ENCODE assay signal across 23 mouse cellular contexts in genomic region chr14:31666931-31667705, GRCm38 (mm10). TPM values are rescaled to one million over a fixed set of nuclear protein-coding genes. Genes with fewer than 3 reads are reported as not detected.
DNase-seq lines count a peak whose midpoint lies in the region; ATAC-seq and TF ChIP-seq lines count a peak whose summit lies in the region.
"Had no signal": no experiment of that assay in that cellular context is flagged by ENCODE, and none has a peak within 500 bp of the region (broad histone marks: within the 10 kb centered on the region; RNA-seq: fewer than 3 reads in every experiment).

No protein-coding gene starts in this region.

- H3K27me3 ChIP-seq in intestine, embryonic 14.5 days (replicated peaks; ENCODE audit: control insufficient read depth, insufficient read depth, low read length): no peaks in the 10 kb centered on the region
- no peaks in the 10 kb centered on the region for H3K27me3 ChIP-seq in intestine, postnatal 0 days (replicated peaks; ENCODE audit: control insufficient read depth, insufficient read depth, low read length)
- no peaks in the 10 kb centered on the region for H3K27me3 ChIP-seq in midbrain, embryonic 11.5 days (ENCODE audit: control insufficient read depth, insufficient read depth, low read length)
- no peaks in the 10 kb centered on the region for H3K27me3 ChIP-seq in midbrain, postnatal 0 days (ENCODE audit: insufficient read depth, low read length)
- H3K27me3 ChIP-seq in embryonic facial prominence, embryonic 15.5 days: no peaks in the 10 kb centered on the region
- H3K27me3 ChIP-seq in kidney, embryonic 16.5 days (ENCODE audit: insufficient read depth, low read length): no peaks in the 10 kb centered on the region
- H3K27me3 ChIP-seq: forebrain, embryonic 12.5 days; intestine, embryonic 15.5 days; liver, embryonic 13.5 days; lung, embryonic 15.5 days had no signal

- H3K4me2 ChIP-seq in intestine, embryonic 14.5 days (ENCODE audit: low read length): no peak overlapping the region
- no peak overlapping the region for H3K4me2 ChIP-seq in intestine, postnatal 0 days (replicated peaks; ENCODE audit: low read depth)
- H3K4me2 ChIP-seq in midbrain, embryonic 11.5 days: no peak overlapping the region
- no peak overlapping the region for H3K4me2 ChIP-seq in midbrain, postnatal 0 days (ENCODE audit: low read depth, low read length, poor library complexity, severe bottlenecking)
- no peak overlapping the region for H3K4me2 ChIP-seq in embryonic facial prominence, embryonic 15.5 days (replicated peaks)
- no peak overlapping the region for H3K4me2 ChIP-seq in kidney, embryonic 16.5 days (replicated peaks; ENCODE audit: low read depth, low read length)
- H3K4me2 ChIP-seq: forebrain, embryonic 12.5 days; hindbrain, embryonic 13.5 days; intestine, embryonic 15.5 days; liver, embryonic 13.5 days; lung, embryonic 15.5 days had no signal

- no peaks in the 10 kb centered on the region for H3K9me3 ChIP-seq in intestine, embryonic 14.5 days (ENCODE audit: control insufficient read depth, low read length)
- no peaks in the 10 kb centered on the region for H3K9me3 ChIP-seq in intestine, postnatal 0 days (ENCODE audit: control insufficient read depth)
- H3K9me3 ChIP-seq in midbrain, embryonic 11.5 days (ENCODE audit: control insufficient read depth, low read length): no peaks in the 10 kb centered on the region
- no peaks in the 10 kb centered on the region for H3K9me3 ChIP-seq in midbrain, postnatal 0 days (ENCODE audit: low read length)
- H3K9me3 ChIP-seq in embryonic facial prominence, embryonic 15.5 days (replicated peaks): no peaks in the 10 kb centered on the region
- H3K9me3 ChIP-seq in kidney, embryonic 16.5 days (ENCODE audit: low read length): no peaks in the 10 kb centered on the region
- H3K9me3 ChIP-seq: forebrain, embryonic 12.5 days; hindbrain, embryonic 13.5 days; intestine, embryonic 15.5 days; liver, embryonic 13.5 days; lung, embryonic 15.5 days had no signal

- no peak overlapping the region for H3K9ac ChIP-seq in intestine, embryonic 14.5 days (ENCODE audit: low read length)
- no peak overlapping the region for H3K9ac ChIP-seq in intestine, postnatal 0 days (ENCODE audit: low read depth, low read length)
- H3K9ac ChIP-seq in midbrain, embryonic 11.5 days (ENCODE audit: low read length): no peak overlapping the region
- no peak overlapping the region for H3K9ac ChIP-seq in midbrain, postnatal 0 days (replicated peaks; ENCODE audit: low read length, poor library complexity, severe bottlenecking)
- no peak overlapping the region for H3K9ac ChIP-seq in embryonic facial prominence, embryonic 15.5 days
- H3K9ac ChIP-seq in kidney, embryonic 16.5 days (replicated peaks; ENCODE audit: low read length): no peak overlapping the region
- H3K9ac ChIP-seq: forebrain, embryonic 12.5 days; hindbrain, embryonic 13.5 days; intestine, embryonic 15.5 days; liver, embryonic 13.5 days; lung, embryonic 15.5 days had no signal

- TF ChIP-seq CTCF in intestine, postnatal 0 days (IDR thresholded peaks at IDR 0.05; ENCODE audit: low read depth): no peak
- no peak for TF ChIP-seq CTCF in midbrain, postnatal 0 days (IDR thresholded peaks at IDR 0.05)

- H3K27ac ChIP-seq in intestine, embryonic 14.5 days (ENCODE audit: low read depth): no peak overlapping the region
- H3K27ac ChIP-seq in intestine, postnatal 0 days (ENCODE audit: low read depth, low read length): no peak overlapping the region
- H3K27ac ChIP-seq in midbrain, embryonic 11.5 days (ENCODE audit: low read depth, low read length): no peak overlapping the region
- no peak overlapping the region for H3K27ac ChIP-seq in midbrain, postnatal 0 days (ENCODE audit: low read depth, low read length)
- peak overlapping the region; percentile 89 for H3K27ac ChIP-seq in embryonic facial prominence, embryonic 15.5 days (replicated peaks)
- no peak overlapping the region for H3K27ac ChIP-seq in kidney, embryonic 16.5 days (ENCODE audit: low read length)
- H3K27ac ChIP-seq: forebrain, embryonic 12.5 days; hindbrain, embryonic 13.5 days; intestine, embryonic 15.5 days; liver, embryonic 13.5 days had no signal

- 95% methylated on average over 28 of the region's 28 CpGs for WGBS in intestine, embryonic 14.5 days
- 95% methylated on average over 28 of the region's 28 CpGs for WGBS in intestine, postnatal 0 days
- 96% methylated on average over 28 of the region's 28 CpGs for WGBS in midbrain, embryonic 11.5 days
- 95% methylated on average over 28 of the region's 28 CpGs for WGBS in midbrain, postnatal 0 days
- 97% methylated on average over 28 of the region's 28 CpGs for WGBS in embryonic facial prominence, embryonic 15.5 days
- 93% methylated on average over 28 of the region's 28 CpGs for WGBS in kidney, embryonic 16.5 days

- peak; percentile 45 for DNase-seq in intestine, embryonic 14.5 days (ENCODE audit: low spot score)
- peak; percentile 54 for DNase-seq in midbrain, embryonic 11.5 days (ENCODE audit: low spot score, missing footprints)
- no peak for DNase-seq in midbrain, postnatal 0 days (ENCODE audit: low spot score)
- DNase-seq: cerebellum, adult 9-11 months; gastrocnemius, postnatal 36 days; kidney, postnatal 36 days; liver, embryonic 13.5 days; right cerebral cortex, postnatal 25 days; thymus, adult 18-20 months had no signal

- ATAC-seq in intestine, embryonic 14.5 days (replicated peaks; ENCODE audit: low FRiP score, low TSS enrichment, low read depth): no peak
- ATAC-seq in intestine, postnatal 0 days: no peak
- ATAC-seq in midbrain, embryonic 11.5 days (ENCODE audit: low FRiP score): no peak
- no peak for ATAC-seq in midbrain, postnatal 0 days (ENCODE audit: low FRiP score)
- ATAC-seq in embryonic facial prominence, embryonic 15.5 days (ENCODE audit: insufficient number of reproducible peaks, low FRiP score, low TSS enrichment, low read depth): no peak
- ATAC-seq in monocyte, adult 5-6 weeks (replicated peaks; ENCODE audit: insufficient number of reproducible peaks, low FRiP score, low TSS enrichment, poor library complexity, severe bottlenecking): no peak
- no peak for ATAC-seq in kidney, embryonic 16.5 days (ENCODE audit: low FRiP score, low TSS enrichment)
- ATAC-seq: intestine, embryonic 15.5 days had no signal

- peaks cover 49% of the 10 kb centered on the region for H3K4me1 ChIP-seq in intestine, embryonic 14.5 days (replicated peaks; ENCODE audit: control insufficient read depth, insufficient read depth, low read length)
- peaks cover 7% of the 10 kb centered on the region for H3K4me1 ChIP-seq in intestine, postnatal 0 days (replicated peaks; ENCODE audit: control insufficient read depth, insufficient read depth, low read length)
- peaks cover 14% of the 10 kb centered on the region for H3K4me1 ChIP-seq in midbrain, embryonic 11.5 days (ENCODE audit: control insufficient read depth, insufficient read depth, low read length)
- H3K4me1 ChIP-seq in midbrain, postnatal 0 days (ENCODE audit: insufficient read depth, low read length): peaks cover 4% of the 10 kb centered on the region; the same call in 1 of the 2 replicates
- H3K4me1 ChIP-seq in embryonic facial prominence, embryonic 15.5 days: peaks cover 80% of the 10 kb centered on the region
- H3K4me1 ChIP-seq in kidney, embryonic 16.5 days (ENCODE audit: insufficient read depth, low read length): peaks cover 29% of the 10 kb centered on the region

- no peak overlapping the region for H3K4me3 ChIP-seq in intestine, embryonic 14.5 days (ENCODE audit: low read depth, low read length)
- H3K4me3 ChIP-seq in intestine, postnatal 0 days (ENCODE audit: low read depth, low read length): no peak overlapping the region
- no peak overlapping the region for H3K4me3 ChIP-seq in midbrain, embryonic 11.5 days (ENCODE audit: low read depth, low read length)
- H3K4me3 ChIP-seq in midbrain, postnatal 0 days (ENCODE audit: low read depth, low read length): no peak overlapping the region
- H3K4me3 ChIP-seq in embryonic facial prominence, embryonic 15.5 days (replicated peaks): no peak overlapping the region
- H3K4me3 ChIP-seq in kidney, embryonic 16.5 days (ENCODE audit: low read length): no peak overlapping the region
- H3K4me3 ChIP-seq: forebrain, embryonic 12.5 days; hindbrain, embryonic 13.5 days; intestine, embryonic 15.5 days; liver, embryonic 13.5 days; lung, embryonic 15.5 days had no signal

- H3K36me3 ChIP-seq in intestine, embryonic 14.5 days (ENCODE audit: control insufficient read depth, insufficient read depth, low read length): peaks cover 10% of the 10 kb centered on the region
- peaks cover 17% of the 10 kb centered on the region; the same call in 1 of the 2 replicates for H3K36me3 ChIP-seq in intestine, postnatal 0 days (ENCODE audit: control insufficient read depth, insufficient read depth)
- no peaks in the 10 kb centered on the region; the same call in 1 of the 2 replicates for H3K36me3 ChIP-seq in midbrain, embryonic 11.5 days (ENCODE audit: control insufficient read depth, insufficient read depth, low read length)
- H3K36me3 ChIP-seq in midbrain, postnatal 0 days (ENCODE audit: insufficient read depth, low read length): 0 out of 2 replicates have a peak, but pooled peaks cover 5% of the 10 kb centered on the region
- H3K36me3 ChIP-seq in embryonic facial prominence, embryonic 15.5 days: peaks cover 5% of the 10 kb centered on the region; the same call in 1 of the 2 replicates
- H3K36me3 ChIP-seq in kidney, embryonic 16.5 days (ENCODE audit: insufficient read depth, low read length): peaks cover 10% of the 10 kb centered on the region
- H3K36me3 ChIP-seq: intestine, embryonic 15.5 days had no signal

RNA-seq across cellular contexts. Expression of gene Hacl1, which starts 26.0 kb away (rescaled TPM):
- 10.4 and 13.5 TPM in 2 replicates for polyA plus RNA-seq in intestine, embryonic 14.5 days (2014; fragmentation: Nextera tagmentation; extraction: Ambion mirVana)
- polyA plus RNA-seq in intestine, postnatal 0 days (2015; fragmentation: Nextera tagmentation; extraction: Ambion mirVana): 35.5 and 41.3 TPM in 2 replicates
- 9.6 and 10.9 TPM in 2 replicates for polyA plus RNA-seq in midbrain, embryonic 11.5 days (2014; fragmentation: Nextera tagmentation; extraction: Ambion mirVana)
- total RNA-seq in midbrain, postnatal 0 days (2014; rRNA removed): 6.7 and 6.8 TPM in 2 replicates
- 8.4 and 9.4 TPM in 2 replicates for polyA plus RNA-seq in midbrain, postnatal 0 days (2015; fragmentation: Nextera tagmentation; extraction: Ambion mirVana)
- polyA plus RNA-seq in embryonic facial prominence, embryonic 15.5 days (2015; fragmentation: Nextera tagmentation; extraction: Ambion mirVana): 11.5 and 13.3 TPM in 2 replicates
- total RNA-seq in monocyte, adult 5-6 weeks (2017): 10.1 to 31.8 TPM (median 11.9 TPM) in 3 replicates
- polyA plus RNA-seq in kidney, embryonic 16.5 days (2015; fragmentation: Nextera tagmentation; extraction: Ambion mirVana): 27.0 and 39.3 TPM in 2 replicates

RNA-seq across cellular contexts. Expression of gene Btd, which starts 26.3 kb away (rescaled TPM):
- 21.9 and 28.8 TPM in 2 replicates for polyA plus RNA-seq in intestine, embryonic 14.5 days (2014; fragmentation: Nextera tagmentation; extraction: Ambion mirVana)
- 45.5 and 48.5 TPM in 2 replicates for polyA plus RNA-seq in intestine, postnatal 0 days (2015; fragmentation: Nextera tagmentation; extraction: Ambion mirVana)
- polyA plus RNA-seq in midbrain, embryonic 11.5 days (2014; fragmentation: Nextera tagmentation; extraction: Ambion mirVana): 15.8 and 16.7 TPM in 2 replicates
- 21.9 and 28.7 TPM in 2 replicates for total RNA-seq in midbrain, postnatal 0 days (2014; rRNA removed)
- polyA plus RNA-seq in midbrain, postnatal 0 days (2015; fragmentation: Nextera tagmentation; extraction: Ambion mirVana): 18.5 and 20.1 TPM in 2 replicates
- polyA plus RNA-seq in embryonic facial prominence, embryonic 15.5 days (2015; fragmentation: Nextera tagmentation; extraction: Ambion mirVana): 33.5 and 33.7 TPM in 2 replicates
- 2.1 to 9.9 TPM (median 9.9 TPM) in 3 replicates for total RNA-seq in monocyte, adult 5-6 weeks (2017)
- 46.6 and 50.3 TPM in 2 replicates for polyA plus RNA-seq in kidney, embryonic 16.5 days (2015; fragmentation: Nextera tagmentation; extraction: Ambion mirVana)

RNA-seq across cellular contexts. Expression of gene Gm49387, which starts 26.4 kb away (rescaled TPM):
- polyA plus RNA-seq in intestine, embryonic 14.5 days (2014; fragmentation: Nextera tagmentation; extraction: Ambion mirVana): 0.78 and 2.3 TPM in 2 replicates
- polyA plus RNA-seq in intestine, postnatal 0 days (2015; fragmentation: Nextera tagmentation; extraction: Ambion mirVana): 0.94 TPM in 1 of 2 replicates, not detected in the other
- polyA plus RNA-seq in midbrain, embryonic 11.5 days (2014; fragmentation: Nextera tagmentation; extraction: Ambion mirVana): 1.3 TPM in 1 of 2 replicates, not detected in the other
- not detected in 2 replicates for total RNA-seq in midbrain, postnatal 0 days (2014; rRNA removed)
- polyA plus RNA-seq in midbrain, postnatal 0 days (2015; fragmentation: Nextera tagmentation; extraction: Ambion mirVana): not detected in 2 replicates
- polyA plus RNA-seq in embryonic facial prominence, embryonic 15.5 days (2015; fragmentation: Nextera tagmentation; extraction: Ambion mirVana): 2.5 and 3.8 TPM in 2 replicates
- total RNA-seq in monocyte, adult 5-6 weeks (2017): not detected in 3 replicates
- polyA plus RNA-seq in kidney, embryonic 16.5 days (2015; fragmentation: Nextera tagmentation; extraction: Ambion mirVana): 7.3 and 8.0 TPM in 2 replicates
- total RNA-seq: adrenal gland, postnatal 4 days; layer of hippocampus, postnatal 14 days; megakaryocyte progenitor cell, adult 5-6 weeks; MEL had no signal
- polyA plus RNA-seq: frontal cortex, adult 2 months; neural tube, embryonic 14.5 days had no signal
